Mouse (Mus musculus): ENCODE data around the gene Gcnt2.

DNA sequence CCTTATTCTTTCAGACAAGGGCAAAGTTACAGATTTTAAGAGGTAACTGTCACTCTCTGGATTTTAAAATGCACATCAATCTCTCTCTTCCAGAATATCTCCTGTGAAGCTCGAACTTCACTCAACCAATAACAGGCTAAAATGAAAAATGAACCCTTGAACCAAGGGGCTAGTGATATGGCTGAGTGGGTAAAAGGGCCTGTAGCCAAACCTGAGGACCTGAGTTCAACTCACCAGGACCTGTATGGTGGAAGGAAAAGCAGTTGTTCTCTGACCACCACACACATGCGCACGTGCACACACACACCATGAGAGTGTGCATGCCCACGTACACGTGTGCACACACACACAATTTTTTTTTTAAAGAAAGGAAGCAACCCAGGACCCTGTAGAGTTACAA, 6.8 kb upstream of the Gcnt2 start:
- TF ChIP-seq HCFC1 (IDR thresholded peaks at IDR 0.05; ENCODE audit: borderline replicate concordance, insufficient read depth, low read length) = no peak
- no peak for TF ChIP-seq CHD2 (IDR thresholded peaks at IDR 0.05; ENCODE audit: low read depth, low read length)
- no peak for TF ChIP-seq ZC3H11A (IDR thresholded peaks at IDR 0.05; ENCODE audit: borderline replicate concordance, low read depth, low read length)
